ENCODE assay signal across 7 mouse cellular contexts in the genomic region with DNA sequence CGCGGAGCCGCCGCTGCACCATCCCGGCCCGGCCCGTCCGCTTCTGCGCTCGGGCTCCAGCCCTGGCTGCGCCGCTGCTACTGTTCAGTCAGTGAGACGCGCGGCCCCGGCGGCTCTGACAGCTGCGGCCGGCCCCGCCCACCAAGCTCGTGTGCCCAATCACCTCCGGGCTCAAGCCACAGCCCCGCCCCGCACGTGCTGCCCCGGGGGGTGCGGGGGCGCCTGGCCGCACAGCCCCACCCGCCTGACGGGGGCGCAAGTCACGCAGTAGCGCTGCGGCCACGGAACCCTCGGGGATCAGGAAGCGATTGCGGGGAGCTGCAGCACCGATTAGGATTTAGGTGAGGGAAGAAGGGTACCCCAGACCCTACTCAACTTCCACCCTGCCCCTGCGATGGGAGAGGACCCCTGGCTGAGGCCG. TPM values are rescaled to one million over a fixed set of nuclear protein-coding genes. Genes with fewer than 3 reads are reported as not detected.
DNase-seq lines count a peak whose midpoint lies in the region; ATAC-seq and TF ChIP-seq lines count a peak whose summit lies in the region.

A gene (minus strand): TSS at position 24 of the 421 bp plus-strand sequence.

- H3K27me3 ChIP-seq in embryonic facial prominence, embryonic 13.5 days = peaks cover 67% of the 10 kb centered on the region
- H3K27me3 ChIP-seq in heart, embryonic 10.5 days (ENCODE audit: insufficient read depth, poor library complexity, severe bottlenecking) = peaks cover 69% of the 10 kb centered on the region
- H3K27me3 ChIP-seq in kidney, embryonic 16.5 days (ENCODE audit: insufficient read depth, low read length) = peaks cover 22% of the 10 kb centered on the region

- WGBS in bone marrow, adult 2 months = under 1% methylated on average over 42 of the region's 42 CpGs
- under 1% methylated on average over 42 of the region's 42 CpGs for WGBS in embryonic facial prominence, embryonic 13.5 days
- WGBS in heart, embryonic 10.5 days = under 1% methylated on average over 42 of the region's 42 CpGs
- WGBS in kidney, embryonic 16.5 days = under 1% methylated on average over 41 of the region's 42 CpGs

- H3K36me3 ChIP-seq in embryonic facial prominence, embryonic 13.5 days = no peaks in the 10 kb centered on the region
- no peaks in the 10 kb centered on the region for H3K36me3 ChIP-seq in heart, embryonic 10.5 days
- no peaks in the 10 kb centered on the region for H3K36me3 ChIP-seq in kidney, embryonic 16.5 days (ENCODE audit: insufficient read depth, low read length)

- no peaks in the 10 kb centered on the region for H3K9me3 ChIP-seq in embryonic facial prominence, embryonic 13.5 days
- no peaks in the 10 kb centered on the region for H3K9me3 ChIP-seq in heart, embryonic 10.5 days
- H3K9me3 ChIP-seq in kidney, embryonic 16.5 days (ENCODE audit: low read length) = no peaks in the 10 kb centered on the region

- no peak within 1 kb of the TSS for H3K27ac ChIP-seq in bone marrow, adult 2 months (ENCODE audit: control insufficient read depth, insufficient read depth, low read depth, low read length, poor library complexity)
- 0 out of 2 replicates have a peak within 1 kb of the TSS, but pooled peaks have one; percentile 11 for H3K27ac ChIP-seq in embryonic facial prominence, embryonic 13.5 days
- peak within 1 kb of the TSS; percentile 85 for H3K27ac ChIP-seq in heart, embryonic 10.5 days
- H3K27ac ChIP-seq in kidney, embryonic 16.5 days (ENCODE audit: low read length) = no peak within 1 kb of the TSS

- TF ChIP-seq POLR2A in bone marrow, adult 2 months (IDR thresholded peaks at IDR 0.05; ENCODE audit: borderline replicate concordance, control insufficient read depth, low read depth, low read length) = peak; percentile 53; the same call in 1 of the 2 replicates

- peak; percentile 44; the same call in 1 of the 2 replicates for TF ChIP-seq CTCF in bone marrow, adult 2 months (IDR thresholded peaks at IDR 0.05; ENCODE audit: control insufficient read depth, insufficient read depth, low read length)

- peak within 1 kb of the TSS; percentile 58 for H3K4me3 ChIP-seq in bone marrow, adult 2 months (replicated peaks; ENCODE audit: control insufficient read depth, low read depth, low read length)
- H3K4me3 ChIP-seq in embryonic facial prominence, embryonic 13.5 days = peak within 1 kb of the TSS; percentile 61
- peak within 1 kb of the TSS; percentile 80 for H3K4me3 ChIP-seq in heart, embryonic 10.5 days
- peak within 1 kb of the TSS; percentile 63 for H3K4me3 ChIP-seq in kidney, embryonic 16.5 days (ENCODE audit: low read length)

- H3K4me1 ChIP-seq in bone marrow, adult 2 months (ENCODE audit: control insufficient read depth, insufficient read depth, low read length) = no peaks in the 10 kb centered on the region
- H3K4me1 ChIP-seq in embryonic facial prominence, embryonic 13.5 days = peaks cover 16% of the 10 kb centered on the region
- peaks cover 35% of the 10 kb centered on the region for H3K4me1 ChIP-seq in heart, embryonic 10.5 days
- peaks cover 23% of the 10 kb centered on the region for H3K4me1 ChIP-seq in kidney, embryonic 16.5 days (ENCODE audit: insufficient read depth, low read length)

- ATAC-seq in embryonic facial prominence, embryonic 13.5 days (ENCODE audit: insufficient number of reproducible peaks, insufficient read depth, low FRiP score, low TSS enrichment, low read depth) = peak; percentile 79
- ATAC-seq in kidney, embryonic 16.5 days (ENCODE audit: low FRiP score, low TSS enrichment) = peak; percentile 91
- ATAC-seq in monocyte, adult 5-6 weeks (replicated peaks; ENCODE audit: insufficient number of reproducible peaks, low FRiP score, low TSS enrichment, poor library complexity, severe bottlenecking) = peak; percentile 29; the same call in 1 of the 2 replicates

- DNase-seq in heart, embryonic 10.5 days (ENCODE audit: low spot score) = peak; percentile 96
- DNase-seq in liver = peak; percentile 89
- DNase-seq in spleen, postnatal 36 days (ENCODE audit: low spot score in 2 of 2) = peak; percentile 94 to 95

- peak within 1 kb of the TSS; percentile 70 for H3K9ac ChIP-seq in embryonic facial prominence, embryonic 13.5 days
- peak within 1 kb of the TSS; percentile 68 for H3K9ac ChIP-seq in kidney, embryonic 16.5 days (replicated peaks; ENCODE audit: low read length)

- H3K4me2 ChIP-seq in embryonic facial prominence, embryonic 13.5 days = peak within 1 kb of the TSS; percentile 96
- H3K4me2 ChIP-seq in kidney, embryonic 16.5 days (replicated peaks; ENCODE audit: low read depth, low read length) = peak within 1 kb of the TSS; percentile 98

RNA-seq across cellular contexts. Expression of the gene that starts here (rescaled TPM):
- 6.3 and 10.7 TPM in 2 replicates for polyA plus RNA-seq in bone marrow, adult 2 months (2011; ENCODE audit: insufficient read depth, insufficient read length, low replicate concordance, missing spikeins)
- 2.7 and 3.0 TPM in 2 replicates for polyA plus RNA-seq in embryonic facial prominence, embryonic 13.5 days (2015; fragmentation: Nextera tagmentation; extraction: Ambion mirVana)
- 5.7 and 7.1 TPM in 2 replicates for polyA plus RNA-seq in heart, embryonic 10.5 days (2016; fragmentation: Nextera tagmentation; extraction: Ambion mirVana)
- polyA plus RNA-seq in kidney, embryonic 16.5 days (2015; fragmentation: Nextera tagmentation; extraction: Ambion mirVana) = 2.5 and 3.3 TPM in 2 replicates
- 1.4 to 3.2 TPM (median 1.4 TPM) in 3 replicates for total RNA-seq in monocyte, adult 5-6 weeks (2017)

Comparison
In these comparisons a context has a peak if more than half of its experiments do, and no peak if none do; other contexts are left out.
1. H3K27ac ChIP-seq: peak in embryonic facial prominence, embryonic 13.5 days (single experiment) and heart, embryonic 10.5 days (single experiment); none in bone marrow, adult 2 months (single experiment) and kidney, embryonic 16.5 days (single experiment).
2. ATAC-seq: peak in every context shown above with its lines; median percentile 91 in kidney, embryonic 16.5 days; 79 in embryonic facial prominence, embryonic 13.5 days; 29 in monocyte, adult 5-6 weeks.
3. Peak in every context shown above with its lines, with median percentiles within 50 percentile points of each other: H3K4me3 ChIP-seq and DNase-seq.